ENCODE assay signal across 8 mouse cellular contexts in genomic region chr8:94386214-94387026, GRCm38 (mm10). TPM values are rescaled to one million over a fixed set of nuclear protein-coding genes. Genes with fewer than 3 reads are reported as not detected.
DNase-seq lines count a peak whose midpoint lies in the region; ATAC-seq lines count a peak whose summit lies in the region.

TSS of gene Herpud1 (plus strand) at chr8:94386438.

- no peaks in the 10 kb centered on the region for H3K27me3 ChIP-seq in megakaryocyte, embryonic 14.5 days (replicated peaks)

- H3K4me3 ChIP-seq in megakaryocyte, embryonic 14.5 days (replicated peaks): peak within 1 kb of the TSS; percentile 93

- DNase-seq in ZHBTc4 (ENCODE audit: low read depth, low spot score): peak; percentile 96
- DNase-seq in gastrocnemius, adult 8-10 months (ENCODE audit: low spot score in 2 of 2): peak; percentile 97 to 98
- DNase-seq in hindlimb bud, embryonic 11.5 days (ENCODE audit: extremely low spot score, low read depth, low spot score): peak; percentile 62
- peak; percentile 97 to 98 for DNase-seq in left cerebral cortex, adult 8-10 months (ENCODE audit: low spot score in 2 of 2)
- DNase-seq in right cerebral cortex, postnatal 10 days (ENCODE audit: low spot score in 2 of 2): peak; percentile 99
- peak; percentile 95 for DNase-seq in urinary bladder, postnatal 25 days (ENCODE audit: low spot score)

- peaks cover 33% of the 10 kb centered on the region for H3K36me3 ChIP-seq in megakaryocyte, embryonic 14.5 days (replicated peaks; ENCODE audit: low read length)

- H3K4me1 ChIP-seq in megakaryocyte, embryonic 14.5 days: peaks cover 60% of the 10 kb centered on the region

- H3K9me3 ChIP-seq in megakaryocyte, embryonic 14.5 days: no peaks in the 10 kb centered on the region

- ATAC-seq in common myeloid progenitor, adult 5-6 weeks (replicated peaks; ENCODE audit: low read depth, poor library complexity, severe bottlenecking): peak; percentile 94

RNA-seq across cellular contexts. Expression of gene Herpud1, which starts in this region (rescaled TPM):
- 71.4 and 79.8 TPM in 2 replicates for total RNA-seq in common myeloid progenitor, adult 5-6 weeks (2017)
- total RNA-seq in gastrocnemius, adult 8-10 months (2022): 100 to 1,000 TPM; 117 to 134 (median 124) TPM
- total RNA-seq in left cerebral cortex, adult 8-10 months (2022): 10 to 100 TPM; 68.9 to 76.1 (median 73.2) TPM
- polyA plus RNA-seq in megakaryocyte, embryonic 14.5 days (2012; ENCODE audit: insufficient read depth, low replicate concordance): 188 and 443 TPM in 2 replicates

Comparison
In these comparisons a context has a peak if more than half of its experiments do, and no peak if none do; other contexts are left out.
1. Peak in every context shown above with its lines: DNase-seq, ATAC-seq and H3K4me3 ChIP-seq.